Mouse (Mus musculus) midbrain, embryonic 11.5 days (tissue): ENCODE results near the gene Adamtsl4. TPM values are rescaled to one million over a fixed set of nuclear protein-coding genes. Genes with fewer than 3 reads are reported as not detected.

Source experiments
- ATAC-seq: fragments of 200-750 bp; cut with Nextera tagmentation; 2 replicates; pipeline ENCODE4 v1.8.0; 2017; ENCODE audit warnings: moderate TSS enrichment, moderate library complexity; ENCODE audit not compliant: low FRiP score
- DNase-seq: peaks from one replicate; pipeline ENCODE4 v3.0.0; 2015; ENCODE audit warnings: low spot score; ENCODE audit errors: missing footprints
- H3K27ac ChIP-seq: fragments of 300-500 bp; sonication (generic); 2 replicates; pipeline ENCODE4 v1.5.1; 2014; ENCODE audit warnings: low read depth, low read length
- H3K27me3 ChIP-seq: fragments of 300-500 bp; sonication (generic); 2 replicates; pipeline ENCODE4 v1.6.1; 2014; ENCODE audit warnings: mild to moderate bottlenecking, low read length, moderate library complexity, mixed read lengths; ENCODE audit not compliant: control insufficient read depth, insufficient read depth
- H3K36me3 ChIP-seq: fragments of 300-500 bp; sonication (generic); 2 replicates; pipeline ENCODE4 v1.6.1; 2014; ENCODE audit warnings: mild to moderate bottlenecking, low read length, moderate library complexity, mixed read lengths; ENCODE audit not compliant: control insufficient read depth, insufficient read depth
- H3K4me1 ChIP-seq: fragments of 300-500 bp; sonication (generic); 2 replicates; pipeline ENCODE4 v1.6.1; 2014; ENCODE audit warnings: low read length; ENCODE audit not compliant: control insufficient read depth, insufficient read depth
- H3K4me2 ChIP-seq: fragments of 300-500 bp; sonication (generic); 2 replicates; pipeline ENCODE4 v1.6.1; 2014; ENCODE audit warnings: mild to moderate bottlenecking, moderate library complexity
- H3K4me3 ChIP-seq: fragments of 300-500 bp; sonication (generic); 2 replicates; pipeline ENCODE4 v1.5.1; 2014; ENCODE audit warnings: low read depth, low read length
- H3K9ac ChIP-seq: fragments of 300-500 bp; sonication (generic); 2 replicates; pipeline ENCODE4 v1.6.1; 2014; ENCODE audit warnings: low read length
- H3K9me3 ChIP-seq: fragments of 300-500 bp; sonication (generic); 2 replicates; pipeline ENCODE4 v1.6.1; 2016; ENCODE audit warnings: low read length; ENCODE audit not compliant: control insufficient read depth
- WGBS: fragments of 180-500 bp; shearing (Covaris S2); extraction: QIAGEN DNeasy Blood & Tissue Kit; methylation state at CpG from one replicate; pipeline ENCODE4 v1.1.7; 2014; 5-methylcytosine and 5-hydroxymethylcytosine counted together
- polyA plus RNA-seq: library from polyadenylated mRNA; unstranded; fragments of >200 nt; fragmentation: Nextera tagmentation; extraction: Ambion mirVana; gene quantifications from 2 replicates; pipeline ENCODE4 v1.2.1, GENCODE M21; 2014

Gene Adamtsl4
- polyA plus RNA-seq, 1 experiment from 2014 or later: 0.52 TPM

DNA sequence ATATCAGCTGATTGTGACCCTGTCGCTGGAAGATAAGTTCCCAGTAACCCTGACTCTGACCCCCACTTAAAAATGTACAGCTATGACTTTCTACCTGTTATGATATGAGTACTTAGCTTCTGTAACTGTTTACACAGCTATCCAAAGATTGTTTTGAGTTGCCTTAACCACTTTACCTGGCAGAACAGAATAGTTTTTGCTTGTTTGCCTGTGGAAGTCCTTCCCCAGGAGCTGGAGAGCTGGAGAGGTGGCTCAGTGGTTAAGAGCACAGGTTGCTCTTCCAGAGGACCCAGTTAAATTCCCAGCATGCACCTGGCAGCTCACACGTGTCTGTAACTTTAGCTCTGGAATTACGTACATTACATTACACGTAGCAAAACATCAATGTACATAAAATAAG, 16.9 kb upstream of the Adamtsl4 start:
- Histone ChIP-seq H3K27ac (no peak overlapping the region), H3K36me3 (no peaks in the 10 kb centered on the region), H3K9ac (no peak overlapping the region), H3K9me3 (no peaks in the 10 kb centered on the region), H3K27me3 (no peaks in the 10 kb centered on the region), H3K4me3 (no peak overlapping the region), H3K4me2 (no peak overlapping the region), H3K4me1 (peaks cover 7% of the 10 kb centered on the region)
- no peak for DNase-seq
- no peak for ATAC-seq
- 88% methylated on average over 4 of the region's 4 CpGs for WGBS

DNA sequence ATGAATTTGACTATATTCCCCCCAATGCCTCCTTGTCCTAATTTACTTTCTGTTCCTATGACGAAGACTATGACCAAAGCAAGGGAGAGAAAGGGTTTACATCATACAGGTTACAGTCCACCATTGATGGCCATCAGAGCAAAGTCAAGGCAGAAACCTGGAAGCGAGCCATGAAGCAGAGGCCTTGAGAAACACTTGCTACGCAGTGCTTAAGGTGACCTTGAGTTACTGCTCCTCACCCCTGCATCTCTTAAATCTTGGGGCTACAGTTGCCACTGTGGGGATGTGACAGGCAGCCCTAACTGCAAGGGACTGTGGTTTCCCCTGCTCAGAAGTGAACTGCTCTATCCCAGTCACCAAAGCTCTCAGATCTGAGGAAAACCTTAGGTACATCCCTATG, 15.6 kb upstream of the Adamtsl4 start:
- DNase-seq (no peak), ATAC-seq (no peak)
- WGBS: 95% methylated on average over 3 of the region's 3 CpGs

DNA sequence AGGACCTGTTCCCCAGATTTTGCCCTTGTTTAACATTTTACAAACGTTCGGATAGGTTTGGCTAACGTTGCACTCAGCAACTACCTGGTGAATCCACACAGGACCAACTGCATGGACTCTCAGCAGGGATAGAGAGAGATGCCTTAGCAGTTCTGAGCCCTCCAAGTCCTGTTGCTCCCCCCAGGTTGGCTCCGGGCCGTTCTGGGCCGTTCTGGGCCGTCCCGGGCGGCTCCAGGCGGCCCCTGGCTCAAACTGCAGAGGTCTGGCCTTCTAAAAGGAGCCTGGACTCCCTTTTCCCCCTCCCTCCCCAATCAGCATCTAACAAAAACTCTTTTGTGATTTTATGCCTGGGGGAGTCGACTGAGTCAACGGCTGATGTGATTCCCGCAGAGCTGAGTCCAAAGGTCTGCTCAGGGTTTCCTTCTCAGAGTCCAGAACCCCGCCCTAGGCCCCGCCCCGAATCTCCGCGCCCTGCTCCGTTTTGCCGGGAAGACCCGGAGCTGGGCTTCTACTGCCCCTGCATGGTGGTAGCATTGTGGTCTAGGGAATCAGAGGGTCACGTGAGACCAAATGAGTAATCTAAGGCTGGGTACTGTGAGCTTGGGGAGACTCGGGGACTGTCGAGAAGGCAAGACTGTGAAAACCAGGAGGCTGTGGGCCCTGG, 14.3 kb upstream of the Adamtsl4 start:
- 5% methylated on average over 24 of the region's 24 CpGs for WGBS
- Histone ChIP-seq H3K4me3 (peak overlapping the region; percentile 16; the same call in 1 of the 2 replicates), H3K9me3 (no peaks in the 10 kb centered on the region), H3K27me3 (no peaks in the 10 kb centered on the region), H3K4me2 (peak overlapping the region; percentile 42), H3K36me3 (no peaks in the 10 kb centered on the region), H3K27ac (no peak overlapping the region), H3K4me1 (peaks cover 7% of the 10 kb centered on the region), H3K9ac (peak overlapping the region; percentile 37; the same call in 1 of the 2 replicates)
- ATAC-seq: peak; percentile 93
- peak; percentile 97 for DNase-seq

More for the DNA sequence above, 15.6 kb upstream of the Adamtsl4 start:
- H3K27ac ChIP-seq: no peak overlapping the region
- no peak overlapping the region for H3K9ac ChIP-seq
- no peaks in the 10 kb centered on the region for H3K27me3 ChIP-seq
- H3K4me2 ChIP-seq: no peak overlapping the region
- H3K36me3 ChIP-seq: no peaks in the 10 kb centered on the region
- H3K4me3 ChIP-seq: no peak overlapping the region
- peaks cover 7% of the 10 kb centered on the region for H3K4me1 ChIP-seq
- H3K9me3 ChIP-seq: no peaks in the 10 kb centered on the region

DNA sequence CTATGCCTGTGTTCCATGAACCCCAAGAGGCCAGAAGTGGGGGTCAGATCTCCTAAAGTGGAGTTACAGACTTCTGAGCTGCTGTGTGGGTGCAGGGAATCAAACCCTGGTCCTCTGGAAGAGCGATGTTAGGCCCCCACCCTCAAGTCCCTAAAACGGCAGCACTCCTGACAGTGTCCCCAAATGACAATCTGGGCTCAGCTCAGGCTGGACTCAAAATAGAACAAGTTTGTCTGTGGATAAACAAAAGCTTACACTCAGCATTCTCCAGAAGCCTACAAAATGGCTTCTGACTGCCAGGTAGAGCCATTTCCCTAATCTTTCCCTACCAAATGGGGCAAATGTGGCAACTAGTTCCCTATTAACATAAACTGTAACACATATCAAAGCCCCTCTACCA, 13.4 kb upstream of the Adamtsl4 start:
- H3K9me3 ChIP-seq: no peaks in the 10 kb centered on the region
- ATAC-seq (no peak), DNase-seq (no peak)
- no peaks in the 10 kb centered on the region for H3K27me3 ChIP-seq
- no peak overlapping the region for H3K4me2 ChIP-seq
- H3K4me1 ChIP-seq: peaks cover 7% of the 10 kb centered on the region
- no peak overlapping the region for H3K27ac ChIP-seq
- 85% methylated on average over 2 of the region's 2 CpGs for WGBS
- no peak overlapping the region for H3K4me3 ChIP-seq
- H3K9ac ChIP-seq: no peak overlapping the region
- H3K36me3 ChIP-seq: no peaks in the 10 kb centered on the region

DNA sequence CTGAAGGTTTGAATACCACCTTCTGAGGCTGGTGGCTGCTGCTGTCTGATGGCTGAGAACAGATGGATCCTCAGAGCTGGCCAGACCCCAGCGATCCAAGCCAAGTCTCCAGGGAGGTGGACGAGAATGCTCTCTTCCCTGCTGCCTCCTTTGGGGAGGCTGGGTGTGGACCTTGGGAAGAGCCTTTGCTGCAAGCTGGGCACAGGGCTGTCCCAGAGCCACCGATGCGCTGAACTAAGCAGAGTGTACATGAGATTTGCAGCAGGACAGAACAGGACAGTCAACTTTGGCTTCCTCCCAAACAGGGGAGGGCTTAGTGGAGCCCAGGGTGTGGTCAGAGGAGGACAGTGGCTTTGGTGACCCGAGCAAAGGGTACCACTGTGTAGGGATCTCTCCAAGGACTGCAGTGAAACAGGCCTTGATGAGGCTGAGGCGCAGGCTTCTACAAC, 12.5 kb upstream of the Adamtsl4 start:
- no peak overlapping the region for H3K4me3 ChIP-seq
- ATAC-seq (no peak), DNase-seq (no peak)
- no peak overlapping the region for H3K9ac ChIP-seq
- no peak overlapping the region for H3K4me2 ChIP-seq
- WGBS: 66% methylated on average over 6 of the region's 6 CpGs
- H3K36me3 ChIP-seq: no peaks in the 10 kb centered on the region
- H3K9me3 ChIP-seq: no peaks in the 10 kb centered on the region
- H3K4me1 ChIP-seq: peaks cover 12% of the 10 kb centered on the region
- H3K27me3 ChIP-seq: no peaks in the 10 kb centered on the region
- no peak overlapping the region for H3K27ac ChIP-seq

DNA sequence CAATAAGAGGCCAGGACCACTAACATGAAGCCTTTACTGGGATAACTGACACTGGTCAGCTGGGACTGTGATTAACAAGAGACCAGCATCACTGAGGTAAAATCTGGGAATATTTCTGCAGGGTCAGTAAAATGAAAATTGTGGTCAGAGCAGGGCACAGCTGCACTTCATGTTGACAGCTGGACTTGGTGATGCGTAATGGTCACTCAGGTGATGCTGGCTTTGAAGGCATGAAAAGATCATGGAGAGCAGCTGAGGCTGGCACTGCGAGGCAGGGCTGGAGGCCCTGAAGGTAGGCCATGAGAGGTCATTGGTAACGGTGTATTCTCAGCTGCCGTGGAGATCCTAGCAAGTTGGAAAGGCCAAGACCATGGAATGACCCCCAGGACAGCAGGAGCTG, 10.6 kb upstream of the Adamtsl4 start:
- DNase-seq (no peak), ATAC-seq (no peak)
- no peaks in the 10 kb centered on the region for H3K27me3 ChIP-seq
- peaks cover 12% of the 10 kb centered on the region for H3K4me1 ChIP-seq
- H3K9me3 ChIP-seq: no peaks in the 10 kb centered on the region
- no peak overlapping the region for H3K4me2 ChIP-seq
- no peaks in the 10 kb centered on the region for H3K36me3 ChIP-seq
- no peak overlapping the region for H3K4me3 ChIP-seq
- 95% methylated on average over 4 of the region's 4 CpGs for WGBS
- H3K27ac ChIP-seq: no peak overlapping the region
- no peak overlapping the region for H3K9ac ChIP-seq

DNA sequence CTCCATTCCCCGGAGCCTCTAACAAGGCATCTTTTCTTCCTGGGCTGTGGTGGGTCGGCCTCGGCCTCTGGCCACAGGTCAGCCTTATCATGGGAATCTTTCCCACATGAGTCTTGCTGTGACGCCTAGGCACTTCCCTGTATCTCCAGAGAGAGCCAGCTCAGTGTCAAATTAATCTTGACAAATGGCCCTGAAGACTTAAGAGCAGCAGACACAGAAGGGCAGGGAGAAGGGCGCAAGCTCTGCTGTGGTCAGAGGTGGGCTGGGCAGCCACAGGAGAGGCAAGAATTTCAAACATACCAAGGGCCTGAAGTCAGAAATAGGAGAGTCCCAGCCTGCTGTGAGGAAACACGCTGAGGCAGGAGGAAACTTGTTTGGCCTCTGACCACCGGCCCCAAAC, 8.6 kb upstream of the Adamtsl4 start:
- Histone ChIP-seq H3K36me3 (no peaks in the 10 kb centered on the region), H3K9ac (no peak overlapping the region), H3K27ac (no peak overlapping the region), H3K9me3 (no peaks in the 10 kb centered on the region), H3K4me2 (no peak overlapping the region), H3K27me3 (no peaks in the 10 kb centered on the region), H3K4me1 (peaks cover 6% of the 10 kb centered on the region), H3K4me3 (no peak overlapping the region)
- WGBS: 37% methylated on average over 7 of the region's 7 CpGs
- ATAC-seq: no peak
- DNase-seq: no peak

DNA sequence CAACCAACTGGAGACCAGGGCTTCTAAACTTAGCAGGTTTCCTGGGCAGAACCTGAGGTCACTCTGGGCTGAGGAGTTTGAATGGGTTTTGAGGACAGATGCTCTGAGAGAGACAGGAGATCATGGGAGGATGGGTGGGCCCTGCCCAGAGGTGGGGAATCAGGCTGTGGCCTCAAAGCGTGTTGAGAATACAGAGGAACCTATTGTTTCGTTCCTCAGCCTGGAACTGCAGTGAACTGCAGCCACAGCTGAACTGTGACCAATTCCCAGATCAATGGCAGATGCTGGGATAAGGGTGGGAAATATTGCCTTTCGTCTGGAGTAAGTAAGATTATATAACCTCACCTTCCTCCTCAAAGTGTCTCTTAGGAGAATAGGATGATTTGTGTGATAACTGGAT, 8.1 kb upstream of the Adamtsl4 start:
- no peak overlapping the region for H3K27ac ChIP-seq
- no peaks in the 10 kb centered on the region for H3K27me3 ChIP-seq
- DNase-seq (no peak), ATAC-seq (no peak)
- H3K9ac ChIP-seq: no peak overlapping the region
- H3K4me1 ChIP-seq: peaks cover 5% of the 10 kb centered on the region
- 36% methylated on average over 3 of the region's 3 CpGs for WGBS
- H3K4me2 ChIP-seq: no peak overlapping the region
- no peaks in the 10 kb centered on the region for H3K36me3 ChIP-seq
- H3K4me3 ChIP-seq: no peak overlapping the region
- no peaks in the 10 kb centered on the region for H3K9me3 ChIP-seq

DNA sequence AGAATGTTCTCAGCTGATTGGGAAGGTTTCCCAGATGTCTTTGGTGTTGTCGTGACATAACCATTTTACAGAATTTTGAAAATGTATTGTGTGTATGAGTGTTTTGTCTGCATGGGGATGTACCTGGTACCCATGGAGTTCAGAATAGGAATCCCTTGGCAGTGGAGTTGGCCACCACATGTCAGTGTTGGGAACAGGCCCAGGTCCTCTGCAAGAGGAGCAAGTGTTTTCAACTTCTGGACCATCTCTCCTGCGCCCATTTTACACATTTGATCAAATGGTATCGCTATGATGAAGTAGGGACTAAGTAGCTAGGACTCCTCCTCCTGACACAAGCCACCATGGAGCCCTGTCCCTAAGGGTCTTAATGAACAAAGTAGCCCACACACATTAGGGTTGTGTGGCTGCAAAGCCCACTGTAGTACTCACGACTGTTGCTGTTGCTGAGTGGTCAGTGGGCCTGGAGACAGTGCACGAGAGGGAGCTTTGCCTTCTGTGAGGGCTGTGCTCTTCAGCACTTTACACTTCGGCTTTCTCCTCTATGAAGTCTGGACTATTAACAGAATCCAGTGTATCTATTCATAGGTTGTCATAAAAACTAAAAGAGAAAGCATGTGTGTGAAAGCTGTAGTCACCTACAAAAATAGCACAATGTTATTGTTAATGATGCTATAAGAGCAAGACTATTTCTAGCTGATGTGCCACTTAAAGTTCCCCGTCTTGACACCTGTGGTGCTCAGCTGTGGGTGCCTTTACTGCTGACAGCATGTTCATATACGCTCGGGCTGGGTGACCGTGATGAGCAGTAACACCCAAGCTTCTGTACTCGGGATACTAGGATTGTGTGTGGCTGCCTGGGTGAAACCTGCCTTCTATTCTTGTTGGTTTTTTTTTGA, 7.3 kb upstream of the Adamtsl4 start:
- DNase-seq (no peak), ATAC-seq (no peak)
- peaks cover 5% of the 10 kb centered on the region for H3K4me1 ChIP-seq
- H3K9me3 ChIP-seq: no peaks in the 10 kb centered on the region
- H3K27me3 ChIP-seq: no peaks in the 10 kb centered on the region
- no peak overlapping the region for H3K4me2 ChIP-seq
- 91% methylated on average over 11 of the region's 11 CpGs for WGBS
- no peak overlapping the region for H3K27ac ChIP-seq
- no peak overlapping the region for H3K4me3 ChIP-seq
- H3K36me3 ChIP-seq: no peaks in the 10 kb centered on the region
- H3K9ac ChIP-seq: no peak overlapping the region
